Mouse (Mus musculus): ENCODE measurements around the gene Card10.

DNA sequence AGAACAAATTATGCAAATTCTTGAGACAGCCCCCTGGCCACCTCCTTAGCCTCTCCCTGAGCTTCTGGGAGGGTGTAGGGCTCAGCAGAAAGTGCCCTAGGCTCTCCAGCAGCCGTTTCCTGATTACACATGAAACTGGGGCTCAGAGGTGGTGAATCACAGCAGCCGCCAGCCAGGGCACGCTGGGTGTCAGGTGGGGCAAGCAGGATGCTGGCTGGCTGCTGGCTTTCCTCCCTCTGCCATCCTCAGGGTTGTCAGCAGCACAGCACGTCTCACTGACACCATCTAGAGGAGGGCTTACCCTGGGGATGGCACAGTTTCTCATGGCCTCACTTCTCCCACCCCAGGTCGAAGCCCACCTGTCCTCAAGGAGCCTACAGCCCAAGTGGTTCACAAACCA, 25.5 kb upstream of the Card10 start:
- TF ChIP-seq CTCF (IDR thresholded peaks at IDR 0.05; ENCODE audit: borderline replicate concordance, control insufficient read depth, extremely low read depth, insufficient read depth, low read length, poor library complexity): 0 out of 2 replicates have a peak, but pooled peaks have one; percentile 42
- TF ChIP-seq POLR2A (IDR thresholded peaks at IDR 0.05; ENCODE audit: control insufficient read depth, extremely low read depth, insufficient read depth, low read length, poor library complexity): 0 out of 2 replicates have a peak, but pooled peaks have one; percentile 19
